Mouse (Mus musculus): Measurements from ENCODE around the gene Hist2h2ab.
"Not testable (repeated sequence)": the region's sequence is repeated elsewhere in the genome, so short reads cannot be mapped to it uniquely, and the experiment has no call there.

Hist2h2ab gene

DNA sequence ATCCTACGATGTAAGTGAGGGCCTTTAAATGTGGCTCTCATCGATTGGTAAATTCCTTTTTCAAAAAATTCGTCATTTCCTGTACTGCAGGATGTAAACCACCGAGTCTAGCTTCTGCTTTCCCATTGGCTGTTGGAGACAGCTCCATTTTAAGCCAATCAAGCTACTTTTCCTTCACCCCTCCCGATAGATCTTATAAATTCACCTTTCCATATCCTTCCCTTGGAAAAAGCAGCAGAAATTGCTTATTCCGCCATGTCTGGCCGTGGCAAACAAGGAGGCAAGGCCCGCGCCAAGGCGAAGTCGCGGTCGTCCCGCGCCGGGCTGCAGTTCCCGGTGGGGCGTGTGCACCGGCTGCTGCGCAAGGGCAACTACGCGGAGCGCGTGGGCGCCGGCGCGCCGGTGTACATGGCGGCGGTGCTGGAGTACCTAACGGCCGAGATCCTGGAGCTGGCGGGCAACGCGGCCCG, at the start of gene Hist2h2ab, which contains the start of gene Bola1:
Gene Hist2h2ab, plus strand, starts transcription at position 205 of the 470 bp plus-strand sequence.
Gene Bola1, minus strand, starts transcription at position 49 of the 470 bp plus-strand sequence.
- peak; percentile 78 for DNase-seq (ENCODE audit: low spot score)

DNA sequence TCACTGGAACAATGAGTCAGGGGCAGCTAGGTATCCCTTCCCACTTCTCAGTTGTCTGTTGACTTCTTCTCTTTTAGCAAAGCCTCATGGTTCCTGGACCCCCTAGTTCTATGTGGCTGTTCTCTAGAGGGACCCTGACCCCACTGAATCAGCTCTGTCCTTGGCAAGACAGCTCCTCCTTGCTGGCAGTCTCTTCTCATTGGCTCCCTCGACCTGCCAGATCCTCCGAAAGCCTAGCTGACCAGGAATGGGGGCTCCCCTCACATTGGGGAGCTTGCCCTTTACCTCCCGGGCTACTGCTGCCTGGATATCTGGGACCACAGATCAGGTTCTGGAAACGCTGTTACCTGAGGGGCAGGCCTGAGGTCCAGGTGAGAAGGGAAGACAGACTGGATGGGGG, 49.4 kb upstream of the Hist2h2ab start:
- DNase-seq (ENCODE audit: low spot score) = no peak

DNA sequence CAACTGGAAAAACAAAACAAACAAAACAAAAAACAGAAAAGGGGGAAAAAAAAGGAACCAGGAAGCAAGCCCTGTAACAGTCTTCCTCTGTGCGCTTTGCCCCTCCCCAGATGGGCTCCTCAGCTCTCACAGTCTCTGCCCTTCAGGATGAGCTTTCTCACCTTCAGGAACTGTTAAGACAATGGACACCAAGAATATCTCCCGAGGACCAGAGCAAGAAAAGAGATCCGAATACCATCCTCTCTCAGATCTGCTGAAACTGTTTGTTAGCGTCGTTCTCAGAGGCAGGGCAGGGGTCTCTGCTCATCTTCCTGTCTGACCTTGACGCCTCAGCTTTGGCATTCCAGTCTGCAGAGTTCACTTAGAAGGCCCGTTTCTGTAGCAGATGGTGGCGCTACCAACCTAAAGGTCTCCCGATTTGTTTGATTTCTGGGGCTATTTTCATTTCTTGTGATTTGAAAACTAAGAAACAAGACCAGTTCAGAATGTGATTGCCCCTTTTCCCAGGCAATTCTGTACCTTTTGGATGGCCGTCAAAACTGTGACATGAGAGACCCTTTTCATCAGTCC, 48.6 kb upstream of the Hist2h2ab start:
- no peak for DNase-seq (ENCODE audit: low spot score)

DNA sequence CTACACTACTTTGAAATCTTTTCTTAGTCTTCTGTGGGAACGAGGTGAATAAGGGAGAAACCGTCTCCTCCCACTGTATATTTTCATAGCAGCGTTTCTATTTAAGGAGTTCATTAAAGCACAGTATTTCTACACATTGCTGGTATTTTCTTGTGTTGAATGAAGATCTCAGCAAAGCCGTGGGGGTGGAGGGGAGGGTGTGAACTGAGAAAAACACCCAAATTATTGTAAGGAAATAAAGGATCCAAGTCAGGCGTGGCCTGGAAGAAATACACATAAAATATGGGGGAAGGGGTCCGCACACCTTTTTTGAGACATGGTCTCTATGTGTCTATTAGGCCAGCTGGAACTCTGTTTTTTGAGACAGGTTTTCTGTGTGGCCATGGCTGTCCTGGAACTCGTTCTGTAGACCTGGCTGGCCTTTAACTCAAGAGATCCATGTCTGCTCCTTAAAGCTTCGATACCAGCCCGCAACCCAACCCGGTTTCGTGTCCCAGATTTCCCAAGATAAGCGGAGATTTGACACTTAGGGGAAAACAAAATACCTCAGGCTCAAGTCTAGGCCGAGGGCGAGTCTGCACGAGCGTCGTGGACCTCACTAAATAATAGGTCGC, 48.0 kb upstream of the Hist2h2ab start:
- no peak for DNase-seq (ENCODE audit: low spot score)

DNA sequence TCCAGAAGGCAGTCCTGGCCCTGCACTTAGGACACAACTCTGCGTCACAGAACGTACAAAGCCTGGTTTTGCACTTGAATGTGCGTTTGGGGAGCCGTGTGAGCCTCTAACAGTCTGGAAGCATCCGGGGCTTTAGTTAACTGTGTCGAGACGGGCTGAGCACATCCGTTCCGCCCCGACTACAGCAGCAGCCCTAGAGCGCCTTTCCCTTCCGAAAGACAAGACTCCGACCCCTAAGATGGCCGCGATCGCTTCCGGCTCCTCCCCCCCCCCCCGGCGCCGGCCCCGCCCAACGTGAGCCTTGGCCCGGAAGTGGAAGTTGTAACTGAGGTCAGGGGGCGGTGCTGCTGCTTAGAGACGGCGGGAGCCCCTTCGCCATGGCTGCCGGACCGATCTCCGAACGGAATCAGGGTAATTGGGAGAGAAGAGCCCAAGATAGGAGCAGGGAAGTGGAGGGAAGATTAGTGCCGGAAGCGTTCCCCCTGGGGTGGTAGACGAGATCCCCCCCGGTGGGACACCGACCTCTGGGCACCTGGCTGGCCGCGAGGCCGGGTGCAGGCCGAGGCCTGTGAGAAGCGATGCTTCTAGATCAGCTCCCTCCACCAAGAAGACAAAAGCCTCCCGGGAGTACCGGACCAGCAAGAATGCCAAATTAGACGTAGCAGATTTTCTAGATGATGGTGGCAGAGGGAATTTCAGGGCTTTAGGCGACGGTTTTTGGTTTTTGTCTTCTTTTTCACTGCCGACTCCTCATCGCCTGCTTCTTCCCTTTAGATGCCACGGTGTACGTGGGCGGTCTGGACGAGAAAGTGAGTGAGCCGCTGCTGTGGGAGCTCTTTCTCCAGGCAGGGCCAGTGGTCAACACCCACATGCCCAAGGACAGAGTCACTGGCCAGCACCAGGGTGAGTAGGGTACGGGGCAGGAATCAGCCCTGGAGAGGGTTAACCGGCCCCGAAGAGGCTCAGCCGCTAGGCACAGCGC, 47.2 kb upstream of the Hist2h2ab start, which contains the start of gene Sf3b4:
Gene Sf3b4, plus strand, starts transcription at position 136 of the 982 bp plus-strand sequence.
- peak; percentile 73 for DNase-seq (ENCODE audit: low spot score)

DNA sequence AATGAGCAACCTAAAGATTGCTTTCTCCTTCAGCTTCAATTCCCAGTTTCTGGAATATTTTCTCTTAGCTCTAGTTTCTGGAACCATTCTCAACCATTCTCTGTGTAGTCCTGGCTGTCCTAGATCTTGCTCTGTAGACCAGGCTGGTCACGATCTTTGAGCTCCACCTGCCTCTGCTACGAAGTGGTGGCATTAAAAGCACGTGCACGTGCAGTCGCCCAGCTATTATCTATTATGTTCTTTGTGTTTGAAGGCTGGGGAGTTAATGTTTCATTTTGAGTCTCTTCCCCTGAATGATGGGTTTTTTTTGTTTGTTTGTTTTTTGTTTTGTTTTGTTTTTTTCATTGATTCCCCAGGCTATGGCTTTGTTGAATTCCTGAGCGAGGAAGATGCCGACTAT, 46.5 kb upstream of the Hist2h2ab start:
- DNase-seq (ENCODE audit: low spot score) = no peak

DNA sequence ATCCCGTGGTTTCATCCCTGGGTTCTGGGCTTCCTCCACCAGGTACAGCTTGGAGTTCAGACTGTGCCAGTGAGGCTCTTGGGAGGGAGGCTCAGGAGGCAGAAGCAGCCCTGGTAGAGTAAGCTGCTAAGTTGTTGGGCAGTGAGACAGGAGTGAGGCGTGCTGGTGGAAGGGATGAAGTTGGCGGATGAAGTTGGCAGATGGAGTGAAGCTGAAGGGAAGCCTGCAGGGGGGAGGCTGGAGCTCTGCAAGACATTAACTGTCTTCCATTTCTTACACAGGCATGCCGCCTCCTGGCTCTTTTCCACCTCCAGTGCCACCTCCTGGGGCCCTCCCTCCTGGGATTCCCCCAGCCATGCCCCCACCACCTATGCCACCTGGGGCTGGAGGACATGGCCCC, 45.6 kb upstream of the Hist2h2ab start:
- DNase-seq (ENCODE audit: low spot score) = not testable (repeated sequence)

DNA sequence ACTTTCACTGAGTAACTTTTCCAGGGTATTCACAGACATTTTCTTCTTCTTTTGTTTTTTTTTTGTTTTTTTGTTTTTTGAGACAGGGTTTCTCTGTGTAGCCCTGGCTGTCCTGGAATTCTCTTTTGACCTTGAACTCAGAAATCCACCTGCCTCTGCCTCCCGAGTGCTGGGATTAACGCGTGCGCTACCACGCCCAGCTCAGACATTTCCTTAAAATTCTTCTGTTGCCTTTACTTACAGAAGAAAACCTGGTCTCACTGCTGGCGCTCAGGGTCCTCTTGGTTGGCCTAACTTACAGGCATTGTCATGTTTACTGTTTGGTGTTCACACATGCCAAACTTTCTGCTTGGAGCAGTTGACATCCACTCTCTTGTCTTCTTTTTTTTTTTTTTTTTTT, 44.4 kb upstream of the Hist2h2ab start:
- no peak for DNase-seq (ENCODE audit: low spot score)

DNA sequence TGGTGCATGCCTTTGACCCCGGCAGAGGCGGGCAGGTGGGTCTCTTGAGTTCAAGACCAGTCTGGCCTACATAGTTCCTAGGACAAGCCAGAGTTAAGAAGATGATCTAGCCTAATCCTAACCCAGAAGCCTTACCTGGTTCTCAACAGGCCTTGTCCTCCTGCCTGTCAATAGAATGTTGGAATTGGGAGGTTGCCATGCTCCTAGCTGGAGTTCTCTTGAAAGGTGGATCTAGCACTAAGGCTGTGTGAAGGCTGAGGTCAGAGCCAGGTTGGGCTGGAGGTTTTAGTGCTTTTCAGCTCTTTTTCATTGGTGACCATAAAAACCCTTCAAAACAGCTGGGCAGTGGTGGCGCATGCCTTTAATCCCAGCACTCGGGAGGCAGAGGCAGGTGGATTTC, 41.2 kb upstream of the Hist2h2ab start:
- no peak for DNase-seq (ENCODE audit: low spot score)

DNA sequence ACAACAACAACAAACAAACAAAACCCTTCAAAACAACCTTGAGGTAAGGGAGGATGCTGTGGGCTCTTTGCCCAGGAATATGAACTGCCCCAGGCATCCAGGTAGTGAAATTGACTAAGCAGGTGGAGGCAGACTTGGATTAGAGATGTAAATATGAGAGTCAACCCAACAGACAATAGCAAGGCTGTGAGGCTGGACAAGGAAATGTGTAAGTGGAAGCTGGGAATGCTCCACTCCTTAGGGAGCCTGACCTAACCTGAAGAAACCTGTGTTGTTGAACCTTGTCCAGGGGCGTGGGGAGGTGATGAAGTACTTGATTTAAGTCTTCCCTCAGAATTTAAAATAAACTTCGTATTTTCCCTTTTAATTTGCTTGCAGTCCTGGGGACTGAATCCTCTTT, 40.8 kb upstream of the Hist2h2ab start:
- no peak for DNase-seq (ENCODE audit: low spot score)

DNA sequence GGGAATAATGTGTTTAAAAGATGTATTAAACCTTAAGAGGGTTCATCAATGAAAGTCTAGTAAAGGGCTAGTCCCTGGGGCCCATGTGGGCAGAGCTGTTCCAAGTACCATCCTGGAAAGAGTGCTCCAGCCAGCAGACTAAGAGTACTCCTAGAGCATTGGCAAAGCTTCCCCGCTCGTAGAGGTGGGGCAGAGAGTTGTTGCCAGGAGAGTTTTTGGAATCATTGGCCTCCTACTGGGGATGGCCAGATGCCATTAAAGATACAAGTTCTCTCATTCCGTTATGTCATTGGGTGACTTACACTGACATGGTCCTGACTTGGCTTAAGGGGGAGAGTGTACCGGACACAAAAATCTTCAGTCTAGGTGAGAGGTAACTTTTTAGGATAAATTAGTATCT, 40.1 kb upstream of the Hist2h2ab start:
- DNase-seq (ENCODE audit: low spot score) = no peak

DNA sequence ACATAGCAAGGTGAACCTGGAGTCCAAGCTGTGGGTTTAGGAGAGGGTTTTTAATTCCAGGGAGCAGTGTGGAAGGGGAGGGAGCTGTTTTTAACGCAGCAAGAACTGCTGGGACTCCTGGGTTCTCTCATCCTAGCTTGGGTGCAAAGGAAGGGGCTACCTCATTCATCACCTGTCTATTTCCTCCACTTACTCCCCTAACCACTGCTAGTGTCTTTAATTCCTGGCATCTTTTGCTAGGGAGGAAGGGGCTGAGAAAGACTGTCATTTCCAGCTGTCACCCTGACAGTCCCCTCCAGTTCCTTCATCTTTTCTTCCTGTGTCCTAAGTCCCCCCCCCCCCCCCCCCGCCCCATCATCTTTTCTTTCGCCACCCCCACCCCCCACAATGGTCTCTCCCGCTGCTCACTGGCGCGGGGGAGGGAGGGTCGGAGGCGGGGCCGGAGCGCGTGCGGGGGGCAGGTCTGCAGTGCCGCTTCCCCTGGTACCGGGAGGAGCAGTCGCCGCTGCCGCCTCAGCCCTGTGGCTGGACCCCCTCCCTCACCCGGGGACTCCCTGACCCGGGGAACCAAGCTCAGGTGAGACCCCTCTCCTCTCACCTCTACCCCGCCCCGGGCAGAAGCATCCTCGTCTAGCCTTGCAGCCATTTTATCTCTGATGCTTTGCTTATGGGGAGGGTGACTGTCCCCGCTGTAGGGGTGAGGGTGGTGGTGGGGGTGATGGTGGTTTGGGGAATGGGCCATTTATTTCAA, 38.8 kb upstream of the Hist2h2ab start, which contains the start of gene Sv2a:
Gene Sv2a, plus strand, starts transcription at position 425 of the 751 bp plus-strand sequence.
- DNase-seq (ENCODE audit: low spot score) = peak; percentile 8

DNA sequence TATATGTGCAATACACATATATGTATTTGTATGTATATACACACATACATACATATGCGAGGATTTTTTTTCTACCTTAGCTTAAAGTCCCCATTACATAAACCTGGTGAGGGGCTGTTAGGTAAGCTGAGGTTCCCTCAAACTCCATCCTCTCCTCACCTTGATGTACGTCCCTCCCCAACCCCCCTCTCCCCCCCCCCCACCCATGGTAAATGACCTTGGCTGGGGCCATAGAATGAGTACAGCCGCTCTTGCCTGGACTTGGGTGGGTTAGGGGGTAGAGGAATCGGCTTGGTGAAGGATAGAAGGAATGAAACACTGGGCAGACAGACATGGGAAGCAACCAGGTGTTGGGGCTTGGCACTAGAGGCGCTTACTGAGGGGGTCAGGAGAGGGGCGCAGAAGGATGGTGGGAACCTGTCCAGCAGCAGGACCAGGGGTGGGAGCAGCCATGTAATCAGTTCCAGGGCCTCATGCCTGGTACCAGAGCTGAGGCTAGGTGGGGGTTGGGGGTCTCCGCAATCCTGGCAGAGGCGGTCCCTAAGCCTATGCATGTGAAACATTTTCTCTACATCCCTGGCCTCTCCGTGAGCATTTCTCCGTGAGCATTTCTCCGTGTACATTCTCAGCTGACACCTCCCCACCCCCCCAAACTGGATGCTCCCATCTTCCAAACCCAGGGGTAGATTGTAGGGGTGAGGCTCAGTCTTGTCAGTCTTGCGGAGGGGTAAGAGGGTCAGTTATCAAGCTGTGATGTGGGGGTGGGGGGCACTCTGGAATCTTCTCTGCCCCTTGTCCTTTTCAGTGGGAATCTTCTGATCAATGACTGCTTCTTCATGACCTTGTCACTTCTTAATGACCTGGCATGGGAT, 37.9 kb upstream of the Hist2h2ab start:
- DNase-seq (ENCODE audit: low spot score) = no peak

DNA sequence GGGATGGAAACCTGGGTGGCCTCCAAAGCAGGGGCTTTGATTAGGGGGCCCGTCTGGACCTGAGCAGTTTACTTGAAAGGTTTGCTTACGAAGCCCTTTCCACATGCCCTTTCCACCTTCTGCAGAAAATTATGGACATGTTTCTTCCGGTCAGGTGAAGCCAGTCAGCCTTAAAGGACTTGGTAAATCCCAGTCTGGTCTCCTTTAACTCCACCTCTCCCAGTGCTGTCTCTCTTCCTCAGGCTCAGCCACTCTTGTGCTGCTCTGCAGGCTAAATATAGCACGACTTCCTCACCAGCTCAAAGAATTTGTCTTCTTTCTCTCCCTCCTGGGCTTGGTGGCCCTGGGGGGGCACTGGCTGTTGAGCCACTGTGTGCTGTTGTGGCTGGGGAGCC, 37.3 kb upstream of the Hist2h2ab start:
- DNase-seq (ENCODE audit: low spot score) = no peak

DNA sequence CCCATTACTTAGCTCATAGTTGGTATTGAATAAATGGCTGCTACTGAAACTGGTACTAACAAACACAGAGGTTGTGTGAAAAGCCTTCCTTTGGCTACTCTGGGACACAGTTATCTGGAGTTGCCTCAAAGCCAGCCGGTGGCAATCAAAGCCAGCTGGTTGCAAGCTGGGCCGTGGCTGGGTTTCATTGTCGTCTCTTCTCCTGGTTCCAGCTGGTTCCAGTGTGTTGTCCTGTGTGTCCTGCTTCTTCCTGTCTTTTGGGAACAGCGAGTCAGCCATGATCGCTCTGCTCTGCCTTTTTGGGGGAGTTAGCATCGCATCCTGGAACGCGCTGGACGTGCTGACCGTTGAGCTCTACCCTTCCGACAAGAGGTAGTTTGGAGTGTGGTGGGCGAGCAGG, 26.7 kb upstream of the Hist2h2ab start:
- DNase-seq (ENCODE audit: low spot score) = no peak

DNA sequence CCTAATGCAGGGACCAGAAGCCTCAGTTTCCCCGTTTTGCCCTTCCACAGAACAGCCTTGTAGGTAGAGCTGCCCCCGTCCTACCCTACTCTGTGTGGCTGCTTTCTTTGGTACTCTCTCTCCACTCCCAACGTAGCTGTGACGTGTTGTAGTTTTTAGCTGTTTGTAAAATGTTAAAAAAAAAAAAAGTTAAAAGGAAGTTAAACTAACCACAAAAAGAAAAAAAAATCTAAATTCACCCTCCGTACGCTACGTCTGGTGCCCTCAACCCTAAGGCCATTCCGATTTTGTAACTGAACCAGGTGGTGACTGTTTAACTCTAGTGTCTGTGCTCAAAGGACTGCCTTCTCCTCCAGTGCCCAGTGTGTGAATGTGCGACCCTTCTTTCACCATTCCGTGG, 24.7 kb upstream of the Hist2h2ab start:
- no peak for DNase-seq (ENCODE audit: low spot score)

DNA sequence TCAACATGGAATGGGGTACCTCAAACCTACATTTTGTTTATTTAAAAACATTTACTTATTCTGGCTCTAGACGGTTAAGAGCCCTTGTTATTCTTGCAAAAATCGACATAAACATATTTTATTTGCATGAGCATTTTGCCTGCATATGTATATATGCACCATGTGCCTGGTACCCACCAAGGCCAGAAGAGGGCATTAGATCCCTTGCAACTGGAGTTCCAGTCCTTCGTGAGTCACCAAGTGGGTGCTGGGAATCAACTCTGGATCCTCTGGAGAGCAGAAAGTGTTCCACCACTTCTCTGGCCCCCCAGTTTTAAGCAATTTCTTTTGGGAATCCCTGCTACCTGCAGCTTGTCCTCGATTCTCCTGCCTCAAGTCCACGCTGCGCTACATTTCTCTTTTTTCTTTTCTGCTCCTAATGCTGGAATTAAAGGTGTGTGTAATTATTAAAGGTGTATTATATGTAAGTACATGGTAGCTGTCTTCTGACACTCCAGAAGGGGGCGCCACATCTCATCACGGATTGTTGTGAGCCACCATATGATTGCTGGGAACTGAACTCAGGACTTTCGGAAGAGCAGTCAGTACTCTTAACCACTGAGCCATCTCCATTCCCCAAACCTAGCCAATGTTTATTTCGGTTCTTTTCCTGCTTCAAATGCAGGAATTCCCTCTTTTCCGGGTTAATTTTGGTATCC, 23.9 kb upstream of the Hist2h2ab start:
- DNase-seq (ENCODE audit: low spot score) = no peak

DNA sequence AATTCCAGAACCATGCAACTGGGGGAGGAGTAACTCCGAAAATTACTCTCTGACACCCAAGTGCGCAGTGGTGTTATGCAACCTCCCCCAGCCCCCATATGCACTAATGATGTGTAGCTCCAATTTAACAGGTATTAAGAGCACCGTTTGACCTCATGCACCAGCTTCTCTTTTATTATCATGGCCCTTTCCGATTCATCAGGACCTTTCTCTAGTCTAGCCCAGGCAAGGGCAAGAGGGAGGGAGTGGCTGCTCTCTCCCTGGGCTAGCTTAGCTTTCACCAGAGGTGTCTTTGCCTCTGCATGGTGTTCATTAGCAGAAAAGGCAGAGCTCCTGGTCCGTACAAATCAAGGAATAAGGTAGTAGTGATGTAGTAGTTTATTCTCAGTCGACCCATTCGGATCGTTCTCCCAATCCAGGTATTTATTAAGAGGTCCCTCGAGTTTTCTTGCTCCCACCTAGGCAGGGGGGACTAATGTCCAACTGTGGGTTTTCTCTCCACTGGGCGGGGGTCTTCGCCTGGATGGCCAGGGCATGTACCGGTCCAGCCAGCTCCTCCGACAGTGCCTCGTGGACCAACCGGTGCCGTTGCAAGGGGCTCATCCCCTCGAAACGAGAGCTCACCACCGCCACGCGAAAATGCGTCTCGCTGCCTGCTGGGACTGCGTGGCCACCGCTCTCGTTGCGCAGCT, 23.1 kb upstream of the Hist2h2ab start:
- DNase-seq (ENCODE audit: low spot score) = no peak

DNA sequence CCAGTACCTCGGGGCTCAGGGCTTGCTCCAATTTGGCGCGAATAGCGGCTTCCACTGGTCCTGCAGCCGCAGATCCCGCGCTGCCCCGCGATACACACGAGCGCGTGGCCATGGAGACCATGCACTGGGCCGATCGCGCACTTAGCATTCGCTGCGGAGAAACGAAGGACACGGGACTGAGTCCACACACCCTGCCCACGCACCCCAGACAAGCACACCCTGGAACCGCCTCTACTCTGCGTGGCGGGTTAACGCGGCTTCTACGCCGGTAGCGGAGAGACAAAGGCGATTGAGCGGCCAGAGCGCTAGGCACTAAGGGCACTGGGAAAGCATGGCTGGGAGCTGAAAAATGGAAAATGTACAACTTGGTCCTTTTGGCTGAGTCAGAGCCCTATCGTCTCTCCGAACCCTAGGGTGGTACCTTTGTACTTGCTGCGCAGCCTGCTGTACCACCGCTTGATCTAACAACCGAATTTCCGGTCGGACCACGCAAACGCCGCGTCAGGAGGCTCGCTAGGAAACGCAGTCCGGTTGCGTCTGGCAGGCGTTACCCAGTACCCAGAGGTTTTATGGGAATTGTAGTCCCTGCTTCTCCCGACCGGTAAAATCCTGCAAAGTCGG, 22.4 kb upstream of the Hist2h2ab start:
- peak; percentile 68 for DNase-seq (ENCODE audit: low spot score)
